Mouse (Mus musculus) C2C12 (cell line): ENCODE measurements around the gene H2-Aa. TPM values are rescaled to one million over a fixed set of nuclear protein-coding genes. Genes with fewer than 3 reads are reported as not detected.

ENCODE experiments used
- H3K27me3 ChIP-seq: one replicate; pipeline ENCODE4 v1.6.1; 2011; ENCODE audit not compliant: control insufficient read depth, insufficient read depth, insufficient read length
- H3K36me3 ChIP-seq: one replicate; pipeline ENCODE4 v1.6.1; 2011; ENCODE audit not compliant: control insufficient read depth, insufficient read depth
- H3K4me3 ChIP-seq: one replicate; pipeline ENCODE4 v1.5.1; 2011; ENCODE audit warnings: mild to moderate bottlenecking, control low read depth; ENCODE audit not compliant: poor library complexity, insufficient read depth, severe bottlenecking
- H3K79me2 ChIP-seq: one replicate; pipeline ENCODE4 v1.6.1; 2011; ENCODE audit not compliant: control insufficient read depth, insufficient read depth
- H3K79me3 ChIP-seq: one replicate; pipeline ENCODE4 v1.6.1; 2011; ENCODE audit warnings: low read depth, control low read depth
- H3ac ChIP-seq: one replicate; pipeline ENCODE3; 2011; ENCODE audit warnings: low read depth; ENCODE audit not compliant: control insufficient read depth, insufficient read length
- CEBPB ChIP-seq: IDR thresholded peaks from one replicate; pipeline ENCODE4 v1.6.1; 2011; ENCODE audit warnings: low read depth, mild to moderate bottlenecking, control low read depth, moderate library complexity
- CTCF ChIP-seq: IDR thresholded peaks from one replicate; pipeline ENCODE4 v1.5.1; 2011; ENCODE audit not compliant: control insufficient read depth, insufficient read depth, insufficient read length
- FOSL1 ChIP-seq: IDR thresholded peaks from one replicate; pipeline ENCODE4 v1.8.0; 2011; ENCODE audit warnings: mild to moderate bottlenecking, low read length; ENCODE audit not compliant: poor library complexity, insufficient read depth, severe bottlenecking
- MAX ChIP-seq: IDR thresholded peaks from one replicate; pipeline ENCODE4 v1.6.1; 2011; ENCODE audit warnings: mild to moderate bottlenecking, control low read depth
- MYOD1 ChIP-seq: IDR thresholded peaks from one replicate; pipeline ENCODE4 v1.6.1; 2011; ENCODE audit warnings: low read depth; ENCODE audit not compliant: control insufficient read depth, insufficient read length
- MYOG ChIP-seq: IDR thresholded peaks from one replicate; pipeline ENCODE4 v1.6.1; 2011; ENCODE audit not compliant: control insufficient read depth, insufficient read length; ENCODE audit errors: extremely low read depth
- USF1 ChIP-seq: IDR thresholded peaks from one replicate; pipeline ENCODE4 v1.6.1; 2011; ENCODE audit warnings: low read depth, mild to moderate bottlenecking, control low read depth, moderate library complexity
- polyA plus RNA-seq: library from polyadenylated mRNA; unstranded; fragments of >200 nt; fragmentation: generic; extraction: Trizol; gene quantifications from one replicate; pipeline ENCODE4 v1.2.1, GENCODE M21; 2012; ENCODE audit warnings: missing spikeins

H2-Aa gene
- polyA plus RNA-seq, 1 experiment = not detected

DNA sequence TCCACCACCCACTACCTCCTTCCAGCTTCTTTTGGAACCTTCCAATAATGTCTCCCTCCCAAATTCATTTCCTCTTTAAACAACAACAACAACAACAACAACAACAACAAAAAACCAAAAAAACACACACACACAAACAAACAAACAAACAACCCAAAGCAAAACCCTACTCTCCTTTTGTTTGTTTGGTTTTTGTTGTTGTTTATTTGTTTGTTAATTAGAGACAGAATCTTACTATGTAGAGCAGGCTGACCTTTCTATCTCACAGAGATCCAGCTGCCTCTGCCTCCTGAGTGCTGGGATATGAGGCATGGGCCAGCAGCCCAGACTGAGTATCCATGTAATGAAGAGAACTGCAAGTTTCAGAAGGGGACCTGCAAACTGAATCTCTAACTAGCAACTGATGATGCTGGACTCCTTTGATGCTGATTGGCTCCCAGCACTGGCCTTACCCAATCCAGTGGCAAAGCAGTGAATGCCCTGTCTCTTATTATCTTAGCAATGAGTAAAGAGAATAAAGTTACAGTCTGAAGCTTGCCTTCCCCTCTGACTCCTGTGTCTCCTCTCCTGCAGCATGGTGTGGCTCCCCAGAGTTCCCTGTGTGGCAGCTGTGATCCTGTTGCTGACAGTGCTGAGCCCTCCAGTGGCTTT, 17.9 kb upstream of the H2-Aa start, which contains the start of gene H2-Eb1:
Gene H2-Eb1, plus strand, starts transcription at position 488 of the 651 bp plus-strand sequence.
- no peak within 1 kb of the TSS for H3ac ChIP-seq
- H3K79me3 ChIP-seq = no peaks in the 10 kb centered on the region
- H3K4me3 ChIP-seq = no peak within 1 kb of the TSS
- H3K36me3 ChIP-seq = no peaks in the 10 kb centered on the region
- no peaks in the 10 kb centered on the region for H3K79me2 ChIP-seq
- H3K27me3 ChIP-seq = peaks cover 13% of the 10 kb centered on the region
- TF ChIP-seq MYOG (no peak), MYOD1 (no peak), CTCF (no peak), CEBPB (no peak), FOSL1 (no peak), MAX (no peak), USF1 (no peak)

DNA sequence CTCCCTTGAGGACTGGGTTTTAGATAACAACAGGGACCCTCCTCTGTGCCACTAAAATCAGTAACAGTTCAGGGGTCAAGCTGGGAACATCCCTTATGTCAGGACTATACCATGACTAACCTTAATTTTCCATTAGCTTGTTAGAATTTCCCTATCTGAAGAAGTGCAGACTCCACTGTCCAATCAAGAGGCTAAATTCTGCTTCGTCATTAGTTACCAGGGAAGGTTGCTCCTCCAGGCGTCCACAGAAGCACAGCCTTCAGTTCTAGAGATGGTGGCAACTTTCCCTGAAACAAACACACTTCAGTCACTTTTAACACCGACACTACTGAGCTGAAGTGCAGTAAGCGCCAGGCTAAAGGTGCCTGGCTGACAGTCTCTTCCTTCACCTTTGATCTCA, 17.1 kb upstream of the H2-Aa start:
- H3K4me3 ChIP-seq = no peak overlapping the region
- H3ac ChIP-seq = no peak overlapping the region
- no peaks in the 10 kb centered on the region for H3K36me3 ChIP-seq
- H3K27me3 ChIP-seq = peaks cover 10% of the 10 kb centered on the region
- H3K79me2 ChIP-seq = no peaks in the 10 kb centered on the region
- no peaks in the 10 kb centered on the region for H3K79me3 ChIP-seq
- TF ChIP-seq USF1 (no peak), FOSL1 (no peak), MYOG (no peak), CTCF (no peak), CEBPB (no peak), MYOD1 (no peak), MAX (no peak)

DNA sequence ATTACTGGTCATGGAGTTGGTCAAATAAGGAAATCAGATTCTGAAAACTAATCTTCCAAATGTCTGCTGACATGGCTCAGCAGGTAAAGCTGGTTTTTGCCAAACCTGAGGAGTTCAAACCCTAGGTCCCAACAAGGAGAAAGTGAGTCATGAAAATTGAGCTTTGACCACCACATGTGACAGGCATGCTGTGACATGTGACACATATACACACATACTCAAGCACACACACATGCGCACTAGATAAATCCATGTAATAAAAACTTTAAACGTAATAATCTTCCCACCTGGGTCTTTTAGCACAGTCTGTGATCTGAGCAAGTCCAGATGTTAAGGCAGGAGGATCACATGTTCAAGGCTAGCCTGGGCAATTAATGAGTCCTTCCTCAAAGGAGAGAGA, 16.2 kb upstream of the H2-Aa start:
- no peaks in the 10 kb centered on the region for H3K79me3 ChIP-seq
- no peak overlapping the region for H3K4me3 ChIP-seq
- TF ChIP-seq FOSL1 (no peak), MYOD1 (no peak)
- H3K27me3 ChIP-seq = peaks cover 9% of the 10 kb centered on the region
- no peak overlapping the region for H3ac ChIP-seq
- no peaks in the 10 kb centered on the region for H3K79me2 ChIP-seq
- H3K36me3 ChIP-seq = no peaks in the 10 kb centered on the region

- no peak overlapping the region for H3K4me3 ChIP-seq
- H3K79me3 ChIP-seq = no peaks in the 10 kb centered on the region
- H3K36me3 ChIP-seq = no peaks in the 10 kb centered on the region
- peaks cover 9% of the 10 kb centered on the region for H3K27me3 ChIP-seq
- H3K79me2 ChIP-seq = no peaks in the 10 kb centered on the region
- no peak overlapping the region for H3ac ChIP-seq
- TF ChIP-seq USF1 (no peak), CTCF (no peak), FOSL1 (no peak), CEBPB (no peak), MAX (no peak), MYOG (no peak), MYOD1 (no peak)
These were observed 14.1 kb upstream of the H2-Aa start for GRCm38 (mm10) chr17:34301670-34302190.

GRCm38 (mm10) chr17:34300691-34301566, 13.3 kb upstream of the H2-Aa start:
- Histone ChIP-seq H3K79me3 (no peaks in the 10 kb centered on the region), H3K79me2 (no peaks in the 10 kb centered on the region), H3ac (no peak overlapping the region), H3K36me3 (no peaks in the 10 kb centered on the region), H3K27me3 (peaks cover 10% of the 10 kb centered on the region), H3K4me3 (no peak overlapping the region)
- TF ChIP-seq MAX (no peak), MYOD1 (no peak), CTCF (no peak), FOSL1 (no peak), CEBPB (no peak), USF1 (no peak), MYOG (no peak)

DNA sequence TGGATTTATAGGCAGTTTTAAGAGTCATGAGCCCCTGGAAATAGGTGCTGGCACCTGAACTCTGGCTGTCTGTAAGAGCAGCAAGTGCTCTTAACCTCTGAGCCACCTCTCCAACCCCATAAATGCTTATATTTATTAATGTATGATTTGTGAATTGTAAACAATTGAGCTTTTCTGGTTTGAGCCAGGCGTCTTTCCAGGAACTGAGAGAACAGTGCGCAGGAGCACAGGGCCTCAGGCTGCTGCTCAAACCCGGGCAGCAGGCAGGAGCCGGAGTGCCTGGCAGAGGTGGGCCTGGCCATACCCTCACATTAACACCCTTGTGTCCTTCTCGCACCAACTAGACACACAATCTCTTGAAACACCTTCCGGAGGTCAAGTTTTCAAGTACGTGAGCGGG, 12.4 kb upstream of the H2-Aa start:
- Histone ChIP-seq H3K36me3 (no peaks in the 10 kb centered on the region), H3ac (no peak overlapping the region), H3K27me3 (peaks cover 13% of the 10 kb centered on the region), H3K4me3 (no peak overlapping the region), H3K79me3 (no peaks in the 10 kb centered on the region), H3K79me2 (no peaks in the 10 kb centered on the region)
- TF ChIP-seq USF1 = no peak
- TF ChIP-seq MYOD1 = no peak
- TF ChIP-seq CTCF = no peak
- no peak for TF ChIP-seq MYOG
- no peak for TF ChIP-seq CEBPB
- TF ChIP-seq FOSL1 = no peak
- no peak for TF ChIP-seq MAX
